Mouse (Mus musculus): ENCODE results near the gene Gfi1b. TPM values are rescaled to one million over a fixed set of nuclear protein-coding genes. Genes with fewer than 3 reads are reported as not detected.

Gfi1b gene
- total RNA-seq (2021): 1 to 10 TPM; 3.1 to 7.9 TPM
- long read RNA-seq, experiment 1, partial matches to known transcripts: 0 of 1 reads
- long read RNA-seq, experiment 1, other reads (novel, unspliced or antisense): 0 of 1 reads
- long read RNA-seq, experiment 2, partial matches to known transcripts: 0 of 5 reads
- long read RNA-seq, experiment 2, other reads (novel, unspliced or antisense): 1 of 5 reads

DNA sequence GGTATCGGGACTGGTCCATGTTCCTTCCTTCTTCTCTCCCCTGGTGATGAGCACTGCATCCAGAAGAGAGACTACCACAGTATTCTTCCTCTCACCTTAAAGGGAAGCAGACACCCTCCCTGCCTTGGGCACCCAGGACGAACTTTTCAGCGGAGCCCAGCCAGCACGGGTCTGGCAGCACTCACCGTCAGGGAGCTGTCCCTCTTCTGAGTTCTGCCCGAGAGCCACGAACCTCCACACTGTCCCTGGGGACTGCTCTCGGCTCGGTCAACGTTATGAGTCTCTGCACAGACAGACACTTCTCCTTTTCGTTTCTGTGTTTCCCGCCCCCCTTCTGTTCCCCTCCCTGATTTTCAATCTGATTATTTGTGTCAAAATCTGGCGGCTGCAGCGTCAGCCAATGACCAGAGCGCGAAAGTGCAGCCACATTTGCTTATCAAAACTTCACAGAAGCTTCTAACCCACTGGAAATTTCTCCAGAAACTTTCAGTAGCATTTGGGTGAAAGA is at the start of gene Gfi1b:
Gfi1b (minus strand) TSS at position 319 of the 508 bp plus-strand sequence.
- DNase-seq (ENCODE audit: low spot score in 2 of 2): no peak

DNA sequence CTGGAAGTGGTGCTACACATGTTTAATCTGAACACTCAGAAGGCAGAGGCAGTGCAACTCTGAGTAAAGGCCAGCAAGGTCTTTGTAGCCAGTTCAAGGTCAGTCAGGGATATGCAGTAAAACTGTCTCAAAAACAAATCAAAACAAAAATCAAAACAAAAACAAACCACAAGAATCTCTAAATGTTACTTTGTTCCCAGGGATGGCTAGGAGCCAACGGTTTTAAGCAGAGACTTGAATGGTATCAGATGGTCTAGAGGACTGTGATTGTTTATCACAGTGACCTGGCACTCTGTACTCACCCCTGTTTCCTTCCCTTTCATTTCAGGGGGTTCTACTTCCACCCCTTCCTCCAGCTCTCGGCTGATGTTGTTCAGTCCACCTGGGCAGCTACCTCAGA is 49.7 kb upstream of the Gfi1b start:
- no peak for DNase-seq (ENCODE audit: low spot score in 2 of 2)

DNA sequence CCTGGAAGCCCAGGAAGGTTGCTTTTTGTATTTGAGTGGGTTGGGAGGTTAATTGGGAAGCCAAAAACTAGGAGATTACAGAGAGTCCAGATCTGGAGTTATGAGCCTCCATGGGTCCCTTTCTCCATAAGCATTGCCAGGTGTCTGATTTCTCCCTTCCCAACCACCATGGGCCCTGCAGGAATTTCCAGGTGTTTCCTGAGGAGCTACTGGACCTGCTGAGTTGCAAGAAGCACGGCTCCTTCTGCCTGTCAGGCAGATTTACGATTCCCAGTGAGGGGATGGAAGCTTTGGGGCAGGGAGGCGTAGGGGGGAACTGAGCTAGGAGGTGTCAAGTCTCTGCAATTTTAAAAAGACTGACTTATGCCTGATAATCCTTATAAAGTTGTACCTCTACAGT is 44.0 kb upstream of the Gfi1b start:
- no peak for DNase-seq (ENCODE audit: low spot score in 2 of 2)

DNA sequence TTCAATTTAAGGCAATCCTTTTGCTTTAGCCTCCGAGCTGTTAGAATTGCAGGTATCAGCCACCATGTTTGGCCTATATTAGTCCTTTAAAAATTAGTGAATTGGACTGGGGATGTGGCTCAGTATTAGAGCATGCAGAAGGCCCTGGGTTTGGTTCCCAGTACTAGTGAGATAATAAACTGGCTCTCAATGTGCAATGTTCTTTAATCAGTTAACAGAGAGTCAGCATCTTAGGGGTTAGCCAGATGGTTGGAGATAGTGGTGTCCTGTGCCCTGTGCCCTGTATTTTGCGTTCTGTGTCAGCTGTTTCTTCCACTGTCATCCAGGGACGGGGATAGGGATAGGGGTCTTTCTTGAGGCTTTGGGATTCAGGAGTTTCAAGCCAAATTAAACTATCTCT is 41.1 kb upstream of the Gfi1b start:
- DNase-seq (ENCODE audit: low spot score in 2 of 2): no peak

DNA sequence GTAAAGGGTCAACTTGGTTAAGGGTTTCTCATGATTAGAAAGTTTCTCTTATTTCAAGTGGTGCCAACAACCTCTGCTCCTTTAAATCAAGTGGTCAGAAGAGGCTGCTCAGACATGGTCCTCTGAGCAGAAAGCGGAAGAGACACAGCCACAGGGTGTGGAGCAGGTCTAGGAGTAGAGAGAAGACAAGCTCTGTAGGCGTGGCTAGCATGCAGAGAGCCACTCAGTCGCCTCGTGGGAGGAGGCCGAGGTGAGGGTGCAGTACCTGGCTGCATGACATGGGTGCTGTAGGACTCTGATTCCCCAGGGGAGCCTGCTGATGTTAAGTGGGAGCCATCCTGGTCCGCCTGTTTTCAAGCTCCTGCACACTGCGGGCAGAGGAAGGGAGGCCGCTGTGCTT is 34.4 kb upstream of the Gfi1b start:
- DNase-seq (ENCODE audit: low spot score in 2 of 2): no peak

DNA sequence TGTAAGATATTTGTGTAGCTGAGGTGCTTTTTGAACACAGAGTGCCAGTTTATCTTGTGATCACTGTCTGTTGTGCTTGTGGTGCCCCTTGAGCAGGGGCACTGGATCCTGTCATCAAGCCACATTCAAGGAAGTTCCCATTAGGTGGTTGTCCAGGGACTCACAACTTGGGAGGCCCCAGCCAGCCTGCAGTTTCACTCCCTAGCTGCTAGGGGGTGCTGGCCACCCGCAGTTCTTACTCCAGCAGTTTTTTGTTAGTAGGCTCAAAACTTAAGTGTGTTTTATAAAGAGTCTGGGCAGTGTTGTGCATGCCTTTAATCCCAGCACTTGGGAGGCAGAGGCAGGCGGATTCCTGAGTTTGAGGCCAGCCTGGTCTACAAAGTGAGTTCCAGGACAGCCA is 32.5 kb upstream of the Gfi1b start:
- DNase-seq (ENCODE audit: low spot score in 2 of 2): no peak

DNA sequence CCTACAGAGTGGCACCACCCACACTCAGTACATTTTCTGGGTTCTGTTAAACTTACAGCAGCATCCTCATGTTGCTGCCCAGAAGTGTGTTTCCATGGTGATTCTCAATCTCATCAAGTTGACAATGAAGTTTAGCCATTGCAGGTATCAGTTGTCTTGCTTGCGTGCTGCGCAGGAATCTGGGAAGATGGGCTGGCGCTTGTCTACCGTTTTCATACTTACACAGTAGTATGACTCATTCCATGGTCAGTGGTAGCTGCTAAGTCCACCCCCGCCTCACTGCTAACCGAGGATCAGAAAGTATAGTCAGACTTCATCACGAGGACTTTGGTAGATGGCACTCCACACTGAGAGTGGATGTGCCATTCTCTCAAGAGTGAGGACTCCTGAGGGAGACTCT is 31.6 kb upstream of the Gfi1b start:
- DNase-seq (ENCODE audit: low spot score in 2 of 2): no peak

DNA sequence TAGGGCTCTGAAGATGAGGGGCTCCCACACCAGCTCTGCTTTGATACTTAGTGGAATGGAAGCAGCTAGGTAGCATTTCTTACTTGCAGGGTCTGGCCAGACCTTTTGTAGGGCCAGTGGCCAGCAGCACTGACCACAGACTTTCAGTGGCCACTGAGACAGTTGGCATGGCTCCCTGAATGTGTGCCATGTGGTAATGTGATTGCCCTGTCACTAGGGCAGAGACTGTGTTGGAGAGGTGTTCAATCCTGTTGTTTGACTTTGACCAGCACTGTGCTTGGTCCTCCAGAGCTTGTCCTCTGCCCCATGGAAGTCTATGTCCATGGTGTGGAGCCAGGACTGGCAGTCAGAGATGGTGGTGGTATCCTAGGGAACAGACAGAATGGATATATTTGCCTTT is 28.7 kb upstream of the Gfi1b start:
- DNase-seq (ENCODE audit: low spot score in 2 of 2): no peak

DNA sequence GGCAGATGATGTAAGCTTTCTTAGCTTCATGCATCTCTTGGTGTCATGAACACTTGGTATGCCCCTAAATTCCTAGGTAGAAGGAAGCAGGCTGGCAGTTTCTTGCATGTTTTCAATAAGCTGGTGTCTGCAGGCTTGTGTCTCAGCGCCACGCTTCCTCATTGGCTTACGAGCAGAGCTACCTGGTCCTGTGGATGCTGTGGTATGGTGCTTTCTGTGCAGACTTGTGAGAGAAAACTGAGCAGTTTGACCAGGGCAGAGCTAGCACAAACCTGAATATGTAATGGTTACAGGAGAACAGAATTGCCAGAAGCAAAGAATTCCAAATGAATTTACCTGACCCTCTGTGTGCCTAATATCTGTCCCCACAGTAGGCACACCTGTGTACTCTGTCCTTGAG is 21.3 kb upstream of the Gfi1b start:
- no peak for DNase-seq (ENCODE audit: low spot score in 2 of 2)

DNA sequence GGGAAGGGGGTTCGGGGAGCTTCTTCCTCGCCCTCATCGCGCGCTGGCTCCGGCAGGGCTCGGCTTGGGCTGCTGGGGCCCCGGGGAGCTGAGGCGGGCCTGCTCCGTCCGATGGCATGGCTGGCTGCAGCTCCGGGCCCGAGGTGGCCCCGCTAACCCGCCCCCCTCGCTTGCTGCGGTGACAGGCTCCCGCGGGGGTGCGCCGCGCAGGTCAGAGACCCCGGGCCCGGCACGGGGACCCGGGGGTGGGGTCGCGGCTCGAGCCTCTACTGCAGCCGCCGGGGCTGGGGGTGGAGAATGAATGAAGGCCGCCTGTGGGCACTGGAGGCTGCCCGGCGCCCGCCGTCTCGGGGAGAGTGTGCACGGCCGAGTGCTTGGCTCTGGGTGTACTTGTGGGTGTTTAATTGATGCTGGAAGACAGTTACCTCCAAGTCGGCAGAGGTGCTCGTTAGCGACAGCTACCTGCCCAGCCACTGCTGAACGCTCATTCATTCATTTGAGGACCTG is 19.7 kb upstream of the Gfi1b start:
- peak in 1 of 2 experiments; percentile 17 for DNase-seq (ENCODE audit: low spot score in 2 of 2)

DNA sequence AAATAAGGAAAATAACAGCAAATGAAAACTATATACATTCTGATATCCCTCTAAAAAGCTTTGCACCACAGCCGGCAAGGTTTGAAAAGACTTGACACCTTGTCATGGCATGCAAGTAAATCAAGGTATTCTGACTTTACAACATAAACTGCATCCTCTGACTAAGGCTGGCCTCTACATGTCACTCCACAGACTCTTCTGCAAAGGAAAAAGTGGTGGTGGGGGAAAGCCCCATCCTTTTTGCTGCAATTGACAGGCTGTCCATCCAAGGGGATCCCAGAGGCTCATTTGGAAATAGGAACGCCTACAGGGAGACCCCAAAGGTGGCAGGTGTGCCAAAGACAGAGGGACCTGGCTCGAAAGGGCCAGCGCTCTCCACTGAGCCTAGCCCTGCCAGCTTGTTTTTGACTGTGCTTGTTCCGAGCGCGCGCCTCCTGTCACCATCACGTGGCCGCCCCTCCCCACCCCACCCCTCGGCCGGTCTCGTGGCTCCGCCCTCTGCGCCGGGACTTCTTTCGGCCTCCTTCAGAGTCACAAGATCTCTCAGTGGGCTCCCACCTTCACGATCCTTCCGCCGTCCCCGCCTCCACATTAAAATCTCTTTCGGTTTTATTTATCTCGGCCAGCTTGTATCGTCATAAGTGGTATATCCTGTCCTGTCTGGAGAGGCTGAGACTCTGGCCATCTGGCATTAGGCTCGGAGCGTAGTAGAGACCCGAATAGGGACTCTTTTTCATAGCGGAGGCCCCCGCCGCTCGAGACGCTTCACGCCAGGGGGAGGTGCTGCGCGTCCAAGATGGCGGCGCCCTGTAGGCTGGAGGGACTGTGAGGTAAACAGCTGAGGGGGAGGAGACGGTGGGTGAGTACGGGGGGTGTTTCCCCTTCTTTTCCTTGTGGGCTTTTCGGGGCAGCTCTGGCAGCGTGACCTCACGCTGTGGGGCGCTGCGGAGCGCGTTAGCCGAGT is 19.0 kb upstream of the Gfi1b start, which contains the start of gene Tsc1:
Tsc1 (plus strand) TSS at position 768 of the 964 bp plus-strand sequence.
- peak; percentile 73 to 94 for DNase-seq (ENCODE audit: low spot score in 2 of 2)

DNA sequence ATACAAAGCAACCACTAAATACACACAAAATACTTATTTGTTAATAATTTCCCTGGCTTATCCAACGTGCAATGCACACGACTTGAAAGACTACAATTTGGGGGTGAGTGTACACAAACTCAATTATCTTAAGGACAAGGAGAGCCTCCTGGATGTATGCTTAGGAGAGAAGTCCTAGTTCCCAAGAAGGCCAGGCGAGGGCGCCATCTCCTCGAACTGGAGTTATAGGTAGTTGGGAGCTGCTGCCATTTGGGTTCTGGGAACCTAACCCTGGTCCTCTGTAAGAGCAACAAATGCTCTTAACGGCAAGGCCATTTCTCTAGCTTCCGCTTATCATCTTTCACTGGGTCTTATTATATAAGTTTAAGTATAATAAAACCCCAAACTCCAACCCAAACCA is 18.0 kb upstream of the Gfi1b start:
- DNase-seq (ENCODE audit: low spot score in 2 of 2): no peak

DNA sequence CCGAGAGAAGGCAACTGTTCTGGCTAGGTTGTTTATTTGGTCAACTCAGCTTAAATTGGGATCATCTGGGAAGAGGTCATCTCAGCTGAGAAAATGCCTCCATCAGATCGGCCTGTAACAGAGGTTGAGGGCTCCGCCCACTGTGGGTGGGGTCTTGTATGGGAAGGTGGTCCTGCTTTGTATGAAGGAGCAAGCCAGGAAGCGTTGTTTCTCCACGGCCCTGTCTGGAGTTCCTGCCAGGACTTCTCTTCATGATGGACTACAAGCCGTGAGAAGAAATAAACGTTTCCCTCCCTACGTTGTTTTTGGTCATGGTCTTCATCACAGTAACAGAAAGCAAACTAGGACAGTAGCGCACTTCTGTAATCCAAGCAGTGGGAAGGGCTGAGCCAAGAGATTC is 17.1 kb upstream of the Gfi1b start:
- DNase-seq (ENCODE audit: low spot score in 2 of 2): no peak

DNA sequence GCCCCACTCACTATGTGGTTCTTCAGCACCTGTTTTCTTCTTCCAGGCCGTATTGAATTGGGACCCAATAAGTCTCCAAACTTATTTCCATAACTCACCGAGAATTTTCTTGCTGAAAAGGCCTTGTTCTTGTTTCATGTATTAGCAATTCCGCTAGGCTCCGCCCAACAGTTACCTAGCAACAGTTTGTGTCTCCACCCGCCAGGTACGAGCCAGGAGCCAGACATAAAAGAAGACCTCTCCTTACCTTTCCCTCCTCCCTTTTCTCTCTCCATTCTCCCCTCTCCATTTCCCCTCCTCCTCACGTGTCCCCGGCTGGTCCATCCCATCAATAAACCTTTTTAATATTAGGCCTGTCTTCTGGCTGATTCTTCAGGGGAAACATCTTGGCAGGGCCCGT is 16.6 kb upstream of the Gfi1b start:
- no peak for DNase-seq (ENCODE audit: low spot score in 2 of 2)

DNA sequence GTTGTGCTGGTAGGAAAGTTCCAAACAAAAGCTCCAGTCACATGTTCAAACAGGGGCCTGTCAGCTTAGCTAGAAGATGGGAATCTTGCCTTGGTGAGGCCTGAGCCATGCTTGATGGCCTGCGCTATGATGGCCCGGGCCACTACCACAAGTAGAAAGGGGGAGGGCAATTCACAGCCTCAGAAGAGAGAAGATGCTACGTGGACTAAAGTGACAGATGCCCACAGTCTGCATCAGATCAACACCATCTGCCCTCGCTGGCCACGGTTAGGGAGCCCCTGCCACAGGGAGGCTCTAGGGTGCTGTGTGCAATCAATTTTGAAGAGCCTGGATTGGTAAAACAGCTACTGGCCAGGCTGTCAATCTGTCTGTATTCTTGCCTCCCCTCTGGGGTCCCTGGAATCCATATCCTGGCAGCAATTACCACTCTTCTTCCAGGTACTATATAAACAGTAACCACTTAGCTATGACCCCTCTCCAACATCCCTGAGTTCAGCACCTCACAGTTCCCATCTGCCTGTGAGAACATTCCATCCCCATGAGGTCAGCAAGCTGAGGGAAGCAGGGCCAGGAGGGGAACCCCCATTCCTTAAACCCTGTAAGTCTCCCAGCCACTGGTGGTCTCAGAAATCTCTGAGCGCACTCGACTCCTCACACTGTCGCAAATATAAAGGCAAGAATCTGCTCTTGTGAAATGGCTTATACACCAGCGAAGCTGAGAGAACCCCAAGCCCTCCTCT is 15.5 kb upstream of the Gfi1b start:
- DNase-seq (ENCODE audit: low spot score in 2 of 2): no peak

DNA sequence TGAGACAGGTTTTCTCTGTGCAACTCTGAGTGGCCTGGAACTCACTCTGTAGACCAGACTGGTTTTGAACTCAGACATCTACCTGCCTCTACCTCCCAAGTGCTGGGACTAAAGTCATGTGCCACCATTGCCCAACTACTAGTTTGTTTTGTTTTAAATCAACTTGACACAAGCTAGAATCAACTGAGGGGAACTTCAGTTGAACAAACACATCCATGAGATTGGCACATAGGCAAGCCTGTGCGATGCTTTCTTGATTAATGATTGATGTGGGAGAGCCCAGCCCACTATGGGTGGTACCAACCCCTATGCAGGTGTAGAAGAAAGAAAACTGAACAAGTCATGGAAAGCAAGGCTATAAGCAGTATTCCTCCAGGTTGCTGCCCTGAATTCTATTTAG is 13.4 kb upstream of the Gfi1b start:
- DNase-seq (ENCODE audit: low spot score in 2 of 2): no peak

DNA sequence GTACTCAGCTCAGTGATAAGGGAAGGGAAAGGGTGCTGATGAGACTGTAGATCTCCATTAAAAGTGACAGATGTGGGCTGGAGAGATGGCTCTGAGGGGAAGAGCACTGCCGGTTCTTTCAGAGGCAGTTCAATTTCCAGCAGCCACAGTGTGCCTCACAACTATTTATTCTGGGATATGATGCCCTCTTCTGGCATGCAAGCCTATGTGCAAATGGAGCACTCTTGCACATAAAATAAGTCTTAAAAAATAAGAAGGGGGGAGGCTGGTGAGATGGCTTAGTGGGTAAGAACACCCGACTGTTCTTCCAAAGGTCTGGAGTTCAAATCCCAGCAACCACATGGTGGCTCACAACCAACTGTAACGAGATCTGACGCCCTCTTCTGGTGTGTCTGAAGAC is 11.4 kb upstream of the Gfi1b start:
- no peak for DNase-seq (ENCODE audit: low spot score in 2 of 2)

DNA sequence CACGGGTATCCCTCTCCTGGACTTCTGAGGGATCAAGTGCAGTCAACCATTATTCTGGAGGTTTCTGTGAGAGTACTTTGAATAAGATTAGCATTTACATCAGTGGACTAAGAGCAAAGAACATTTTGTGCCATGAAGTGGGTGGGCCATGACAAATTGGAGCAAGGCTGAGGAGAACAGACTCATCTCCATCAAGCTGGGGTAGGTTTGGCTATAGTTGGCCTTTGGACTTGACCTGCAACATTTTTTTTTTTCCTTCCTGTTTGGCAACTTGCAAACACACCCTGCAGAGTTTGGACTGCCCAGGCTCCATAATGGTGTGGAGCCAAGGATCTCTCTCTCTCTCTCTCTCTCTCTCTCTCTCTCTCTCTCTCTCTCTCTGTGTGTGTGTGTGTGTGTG is 10.8 kb upstream of the Gfi1b start:
- DNase-seq (ENCODE audit: low spot score in 2 of 2): no peak

DNA sequence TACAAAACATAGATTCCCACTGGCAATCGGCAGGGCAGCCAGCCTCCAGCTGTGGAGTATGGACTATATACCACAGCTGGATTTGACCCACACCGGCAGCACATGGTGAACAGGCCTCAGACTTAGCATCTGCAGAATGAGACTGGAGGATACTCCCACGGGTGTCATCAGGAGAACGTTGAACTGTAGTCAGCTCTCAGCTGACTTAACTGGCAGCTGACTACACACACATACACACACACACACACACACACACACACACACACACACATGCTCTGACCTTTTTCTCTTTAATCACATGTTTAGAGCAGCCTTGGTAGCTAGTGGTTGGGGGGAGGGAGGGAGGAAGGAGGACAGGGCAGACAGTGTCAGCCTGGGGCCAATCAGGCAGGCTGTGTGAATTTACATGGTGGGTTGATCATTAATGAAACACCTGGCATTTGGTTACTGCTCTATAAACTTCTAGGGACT is 8.2 kb upstream of the Gfi1b start:
- no peak for DNase-seq (ENCODE audit: low spot score in 2 of 2)

DNA sequence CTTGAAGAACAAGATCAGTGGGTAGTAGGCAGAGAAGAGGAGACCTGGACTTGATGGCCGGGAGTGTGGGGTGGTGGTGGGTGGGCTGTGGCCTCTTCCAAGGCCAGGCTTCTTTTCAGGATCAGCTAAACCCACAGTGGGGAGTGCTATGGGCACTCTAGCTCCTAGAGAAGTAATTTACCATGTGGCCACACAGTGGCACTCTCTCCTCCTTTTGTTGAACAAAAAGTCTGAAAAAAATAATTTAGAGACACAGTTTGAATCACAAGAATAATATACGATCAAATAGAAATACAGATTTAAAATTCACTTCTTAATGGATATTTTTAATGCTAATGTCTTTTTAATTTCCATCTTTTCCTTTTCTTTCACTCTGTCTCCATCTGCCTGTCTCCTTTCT is 6.3 kb upstream of the Gfi1b start:
- no peak for DNase-seq (ENCODE audit: low spot score in 2 of 2)

DNA sequence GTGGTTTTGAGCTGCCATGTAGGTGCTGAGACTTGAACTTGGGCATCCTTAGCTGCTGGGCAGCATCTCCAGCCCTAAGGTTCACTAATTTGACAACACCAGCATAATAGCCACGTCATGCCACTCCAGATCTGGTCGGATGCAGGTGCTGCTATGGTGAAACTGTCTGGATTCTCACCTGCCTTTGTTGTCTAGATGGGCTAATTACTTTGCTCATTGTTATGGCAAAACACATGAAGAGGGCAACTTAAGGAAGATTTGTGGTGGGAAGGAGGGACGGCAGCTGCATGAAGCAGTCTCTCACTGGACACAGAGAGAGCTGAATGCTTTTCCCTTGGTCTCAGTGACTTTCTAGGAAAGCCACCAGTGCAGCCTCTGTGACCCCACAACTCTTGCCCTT is 4.3 kb upstream of the Gfi1b start:
- DNase-seq (ENCODE audit: low spot score in 2 of 2): no peak
